Mouse (Mus musculus) CD8-positive naive resting alpha-beta T cell, adult 57 days (primary cell): ENCODE results near the gene Tubgcp3. TPM values are rescaled to one million over a fixed set of nuclear protein-coding genes. Genes with fewer than 3 reads are reported as not detected.

Source experiments
- total RNA-seq: library from RNA; stranded (reverse); gene quantifications from one replicate; pipeline ENCODE4 v1.2.4, GENCODE M21; 2023

Gene Tubgcp3
- total RNA-seq: 62.6 TPM

DNA sequence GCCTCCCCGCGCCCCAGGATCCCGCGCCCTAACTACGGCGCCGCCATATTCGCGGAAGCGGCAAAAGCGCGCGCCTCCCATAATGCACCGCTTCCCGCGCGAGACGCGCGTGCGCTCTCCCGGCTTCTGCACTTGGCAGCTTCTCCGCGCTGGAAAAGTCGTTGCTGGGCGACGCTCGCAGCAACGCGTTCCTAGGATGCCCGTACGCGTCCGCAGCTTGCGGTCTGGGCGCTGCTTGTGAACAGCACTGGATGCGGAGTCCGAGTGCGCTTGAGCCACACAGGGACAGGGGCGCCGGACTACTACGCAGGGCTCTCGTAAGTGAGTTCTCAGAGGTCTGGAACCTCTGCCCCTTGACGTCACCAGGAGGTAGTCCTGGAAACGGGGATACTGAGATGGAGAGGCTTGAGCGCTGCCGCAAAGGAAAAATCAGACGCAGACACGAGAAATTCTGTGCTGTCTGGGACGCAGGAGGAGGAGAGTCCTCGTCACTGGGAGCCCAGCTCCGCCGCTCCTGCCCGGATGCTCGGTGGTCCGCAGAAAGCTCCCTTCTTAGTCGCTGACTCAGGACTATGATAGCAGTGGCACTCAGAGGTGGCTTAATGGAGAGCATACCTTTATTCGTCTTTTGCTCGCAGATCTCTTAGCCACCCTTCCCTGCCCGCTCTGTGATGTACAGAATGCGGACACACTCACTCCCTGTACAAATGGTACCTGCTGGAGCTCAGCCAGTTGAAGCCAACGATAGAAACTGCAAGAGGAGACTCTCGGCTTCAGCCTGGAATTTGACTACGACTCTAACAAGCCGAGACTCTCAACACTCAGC lies at the start of gene Tubgcp3:
TSS of gene Tubgcp3 (minus strand) at position 193 of the 826 bp plus-strand sequence.

DNA sequence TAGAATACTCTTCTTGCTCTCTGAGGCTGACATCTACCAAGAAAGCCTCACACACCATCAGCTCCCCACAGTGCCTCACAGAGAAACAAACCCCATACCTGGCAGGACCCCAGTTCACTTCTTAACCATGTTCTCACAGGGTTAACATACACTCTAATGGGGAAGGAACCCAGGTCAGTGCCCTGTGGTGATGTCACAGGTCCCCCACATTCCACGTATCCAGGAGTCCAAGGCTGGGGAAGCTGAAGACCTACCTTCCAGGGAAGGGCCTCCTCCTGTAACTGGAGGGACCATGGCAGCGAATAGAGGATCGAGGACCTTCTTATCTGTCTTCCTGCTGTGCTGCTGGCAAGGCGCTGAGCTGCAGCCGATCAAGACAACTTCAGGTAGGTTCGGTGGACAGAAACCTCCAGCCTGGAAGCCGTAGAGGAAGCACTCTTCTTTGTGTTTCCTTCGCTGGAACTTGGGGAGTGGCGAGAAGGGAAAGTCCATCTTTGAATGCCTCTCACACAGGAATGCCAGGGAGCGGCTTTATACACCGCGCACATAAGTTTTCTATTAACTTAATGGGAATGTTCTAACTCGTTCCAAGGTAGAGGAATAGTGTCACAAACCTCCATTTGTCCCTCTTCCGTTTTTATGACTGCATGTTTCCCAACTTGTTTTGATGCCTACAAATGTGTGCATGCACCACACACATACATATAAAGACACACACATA lies 99.1 kb downstream of the Tubgcp3 start, which contains the start of gene Spaca7:
TSS of gene Spaca7 (plus strand) at position 216 of the 721 bp plus-strand sequence.

Other genes starting within 250 kb of the Tubgcp3 start
- gene Spaca7, start 99.2 kb downstream of the Tubgcp3 start, total RNA-seq: not detected
- 48.2 TPM for gene Atp11a, start 84.8 kb upstream of the Tubgcp3 start, total RNA-seq
- 1.0 TPM for gene Mcf2l, start 201.6 kb upstream of the Tubgcp3 start, total RNA-seq